Mouse (Mus musculus): Measurements from ENCODE around the gene Gm11111. TPM values are rescaled to one million over a fixed set of nuclear protein-coding genes. Genes with fewer than 3 reads are reported as not detected.
"Not testable (repeated sequence)": the region's sequence is repeated elsewhere in the genome, so short reads cannot be mapped to it uniquely, and the experiment has no call there.

The Gm11111 gene
- not detected for total RNA-seq (2022)

- DNase-seq (ENCODE audit: low spot score in 2 of 2), result no peak
These were observed at the start of gene Gm11111 for GRCm38 (mm10) chr5:98552395-98552794. Gene Gm11111, plus strand, starts transcription at chr5:98552695.

GRCm38 (mm10) chr5:98516214-98516613 is 36.3 kb upstream of the Gm11111 start:
- no peak for DNase-seq (ENCODE audit: low spot score in 2 of 2)

GRCm38 (mm10) chr5:98520118-98520517 is 32.4 kb upstream of the Gm11111 start:
- no peak for DNase-seq (ENCODE audit: low spot score in 2 of 2)

- DNase-seq (ENCODE audit: low spot score in 2 of 2), result no peak
These were observed 30.1 kb upstream of the Gm11111 start for GRCm38 (mm10) chr5:98522270-98522977.

GRCm38 (mm10) chr5:98523050-98523449 is 29.4 kb upstream of the Gm11111 start:
- DNase-seq (ENCODE audit: low spot score in 2 of 2), result no peak

GRCm38 (mm10) chr5:98523783-98524182 is 28.7 kb upstream of the Gm11111 start:
- no peak for DNase-seq (ENCODE audit: low spot score in 2 of 2)

GRCm38 (mm10) chr5:98541333-98541732 is 11.2 kb upstream of the Gm11111 start:
- DNase-seq (ENCODE audit: low spot score in 2 of 2), result no peak

- DNase-seq (ENCODE audit: low spot score in 2 of 2), result no peak
These were observed 2.2 kb upstream of the Gm11111 start for GRCm38 (mm10) chr5:98550285-98550684.

GRCm38 (mm10) chr5:98550873-98551272 is 1.6 kb upstream of the Gm11111 start:
- no peak for DNase-seq (ENCODE audit: low spot score in 2 of 2)

GRCm38 (mm10) chr5:98552811-98553601 is 511 bp downstream of the Gm11111 start:
- DNase-seq (ENCODE audit: low spot score in 2 of 2), result no peak

- DNase-seq (ENCODE audit: low spot score in 2 of 2), result no peak
These were observed 8.8 kb downstream of the Gm11111 start for GRCm38 (mm10) chr5:98561301-98561700.

GRCm38 (mm10) chr5:98562806-98563205 is 10.3 kb downstream of the Gm11111 start:
- no peak for DNase-seq (ENCODE audit: low spot score in 2 of 2)

- no peak for DNase-seq (ENCODE audit: low spot score in 2 of 2)
These were observed 11.3 kb downstream of the Gm11111 start for GRCm38 (mm10) chr5:98563801-98564200.

- no peak for DNase-seq (ENCODE audit: low spot score in 2 of 2)
These were observed 14.1 kb downstream of the Gm11111 start for GRCm38 (mm10) chr5:98566461-98567193.

GRCm38 (mm10) chr5:98568481-98568880 is 16.0 kb downstream of the Gm11111 start:
- DNase-seq (ENCODE audit: low spot score in 2 of 2), result no peak

- no peak for DNase-seq (ENCODE audit: low spot score in 2 of 2)
These were observed 16.6 kb downstream of the Gm11111 start for GRCm38 (mm10) chr5:98569029-98569513.

GRCm38 (mm10) chr5:98572392-98572791 is 19.9 kb downstream of the Gm11111 start:
- DNase-seq (ENCODE audit: low spot score in 2 of 2), result no peak

- no peak for DNase-seq (ENCODE audit: low spot score in 2 of 2)
These were observed 22.4 kb downstream of the Gm11111 start for GRCm38 (mm10) chr5:98574711-98575470.

GRCm38 (mm10) chr5:98575471-98575834 is 23.0 kb downstream of the Gm11111 start:
- no peak for DNase-seq (ENCODE audit: low spot score in 2 of 2)

- DNase-seq (ENCODE audit: low spot score in 2 of 2), result not testable (repeated sequence)
These were observed 24.0 kb downstream of the Gm11111 start for GRCm38 (mm10) chr5:98576538-98576937.

- no peak for DNase-seq (ENCODE audit: low spot score in 2 of 2)
These were observed 25.9 kb downstream of the Gm11111 start for GRCm38 (mm10) chr5:98578398-98578797.

Measured in left cerebral cortex, adult 8-10 months (tissue).